Mouse (Mus musculus): ENCODE measurements around the gene Pex13.
A peak's percentile ranks its signal among the peaks of the same experiment; 100 is the strongest.

Gene Pex13

DNA sequence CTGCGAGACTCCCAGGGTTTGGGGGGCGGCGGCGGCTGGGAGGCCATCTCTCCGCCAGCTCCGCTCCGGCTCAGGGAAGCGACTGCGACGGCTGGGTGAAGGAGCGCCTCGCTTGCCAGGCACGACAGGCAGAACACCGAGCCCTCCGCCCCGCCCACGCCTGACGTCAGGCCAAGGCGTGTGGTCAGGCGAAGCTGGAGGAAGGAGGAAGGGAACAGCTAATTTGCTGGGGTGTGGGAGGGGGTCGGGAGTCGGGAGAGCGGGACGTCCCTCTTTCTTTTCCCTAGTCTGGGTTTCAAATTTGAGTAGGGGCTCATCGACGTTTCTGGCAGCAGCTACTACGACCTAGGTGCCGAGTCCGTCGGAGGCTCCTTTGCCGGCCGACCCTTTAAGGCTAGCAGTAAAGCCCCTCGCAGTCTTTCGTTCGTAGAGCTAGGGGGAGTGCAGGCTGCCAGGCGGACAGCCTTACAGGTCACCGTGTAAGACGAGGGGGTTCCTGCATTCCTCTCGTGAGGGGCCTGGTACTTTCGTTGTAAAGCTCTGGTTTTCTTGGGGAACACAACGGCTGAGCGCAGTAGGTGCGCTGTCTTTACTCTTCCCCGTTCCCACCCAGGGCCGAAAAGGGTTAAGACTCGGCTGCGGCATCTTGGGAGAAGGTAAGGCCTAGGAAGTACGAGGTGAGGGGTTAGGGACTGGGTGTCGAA lies at the start of gene Pex13:
Gene Pex13 (minus strand): TSS at position 162 of the 704 bp plus-strand sequence.
- peak; percentile 94 to 97 for DNase-seq

DNA sequence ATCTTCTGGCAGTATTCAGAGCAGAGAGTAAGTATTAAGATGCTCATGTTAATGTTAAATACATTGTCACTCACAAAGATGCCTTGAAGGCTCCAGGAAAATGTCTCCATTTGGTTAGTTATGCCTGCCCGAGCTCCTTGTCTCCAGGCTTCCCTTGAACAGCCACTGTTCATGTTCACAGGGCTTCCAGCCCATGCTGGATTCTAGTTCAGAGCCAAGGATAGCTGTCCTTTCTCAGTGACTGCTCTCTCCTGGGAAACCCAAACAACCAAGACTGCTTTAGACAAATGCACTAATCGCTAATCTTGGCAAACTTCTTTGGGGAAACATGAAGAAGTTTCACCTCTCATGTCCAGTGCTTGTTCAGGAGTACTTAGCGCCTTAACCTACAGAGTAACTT lies 46.5 kb upstream of the Pex13 start:
- no peak for DNase-seq

DNA sequence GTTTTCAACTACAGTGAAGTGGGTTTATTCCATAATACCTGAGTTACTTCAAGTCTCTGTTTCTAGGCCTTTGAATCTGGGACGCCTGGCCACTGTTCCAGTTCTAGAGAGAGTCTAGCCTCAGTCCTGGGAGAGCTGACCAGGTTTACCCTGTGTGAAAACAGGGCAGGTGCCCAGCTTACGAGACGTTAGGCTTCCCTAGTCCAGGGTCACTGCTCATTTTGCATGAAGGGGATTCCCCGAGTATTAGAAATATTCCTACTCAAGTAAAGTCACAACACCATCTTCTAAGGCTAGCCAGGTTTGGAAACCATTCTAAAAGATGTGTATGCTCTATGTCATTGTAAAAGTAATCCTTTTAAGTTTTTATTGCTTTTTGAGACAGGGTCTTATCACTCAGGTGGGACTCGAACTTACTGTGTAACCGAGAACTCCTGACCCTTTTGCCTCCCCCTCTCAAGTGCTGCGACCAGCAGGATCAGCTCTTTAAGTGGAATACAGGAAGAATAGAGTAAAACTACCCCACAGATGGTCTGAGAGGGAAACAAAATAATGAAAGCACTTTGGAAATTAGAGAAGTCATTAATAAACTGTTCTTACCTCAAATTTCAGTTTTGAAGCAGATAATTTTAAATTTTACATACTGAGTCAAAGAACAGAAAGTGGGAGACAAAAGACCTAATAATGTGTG lies 39.0 kb upstream of the Pex13 start:
- no peak for DNase-seq

DNA sequence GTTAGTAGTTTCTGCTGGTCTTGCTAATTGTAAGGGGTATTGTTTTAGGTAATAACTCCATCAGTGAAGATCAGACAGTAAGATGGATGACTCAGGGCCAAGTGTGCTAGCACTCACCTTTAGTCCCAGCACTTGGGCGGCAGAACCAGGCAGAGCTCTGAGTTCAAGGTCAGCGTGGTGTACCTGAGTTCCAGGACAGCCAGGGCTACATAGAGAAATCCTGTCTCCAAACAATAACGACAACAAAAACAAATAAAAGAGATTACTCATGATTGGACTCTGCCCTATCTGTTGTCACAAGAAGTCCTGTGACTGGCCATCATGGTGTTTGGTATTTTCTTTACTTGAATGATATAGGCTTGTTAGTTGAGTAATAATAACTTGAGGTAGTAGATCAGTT lies 36.1 kb upstream of the Pex13 start:
- no peak for DNase-seq

DNA sequence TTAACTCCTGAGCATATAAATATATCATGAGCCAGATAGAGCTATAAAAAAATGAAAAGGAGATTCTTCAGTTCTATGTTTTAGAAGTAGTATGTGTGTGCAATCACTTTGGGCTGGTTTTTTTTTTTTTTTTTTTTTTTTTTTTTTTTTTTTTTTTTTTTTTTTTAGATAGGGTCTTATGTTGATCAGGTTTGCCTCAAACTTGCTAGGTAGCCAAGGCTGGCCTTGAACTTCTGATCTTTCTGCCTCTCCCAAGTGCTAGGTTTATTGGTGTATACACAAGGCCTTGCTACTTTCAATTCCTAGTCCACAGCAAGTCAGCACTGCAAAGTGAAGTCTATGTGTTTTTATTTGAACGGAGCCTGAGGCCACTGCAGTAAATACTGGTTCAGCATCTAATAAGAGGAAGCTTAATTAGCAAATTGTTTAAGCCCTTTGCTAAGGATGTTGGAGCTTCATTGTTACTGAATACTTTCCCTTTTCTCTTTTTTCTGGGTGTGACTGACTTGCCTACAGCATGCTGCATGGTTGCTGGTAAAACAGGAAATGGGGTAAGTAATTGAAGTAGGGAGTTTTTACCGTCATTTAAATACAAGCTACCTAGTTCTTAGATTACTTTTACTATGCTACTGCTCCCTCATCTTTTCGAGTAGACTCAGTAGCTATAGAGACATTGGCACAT lies 33.8 kb upstream of the Pex13 start:
- no peak for DNase-seq

DNA sequence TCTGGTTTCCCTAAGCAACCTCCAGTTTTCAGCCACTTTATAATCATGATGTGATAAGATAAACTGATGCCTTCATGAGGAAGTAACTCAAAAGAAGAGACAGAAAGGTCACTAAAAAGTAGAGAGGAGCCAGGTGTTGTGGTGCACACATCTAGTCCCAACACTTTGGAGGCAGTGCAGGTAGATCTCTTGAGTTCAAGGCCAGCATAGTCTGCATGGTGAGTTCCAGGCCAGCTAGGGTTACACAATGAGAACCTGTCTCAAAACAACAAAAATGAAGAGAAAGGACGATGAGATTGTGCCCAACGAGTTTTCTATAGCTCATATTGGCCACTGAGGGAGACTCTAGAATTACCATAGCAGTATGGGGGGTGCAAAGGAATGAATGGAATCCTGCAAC lies 32.8 kb upstream of the Pex13 start:
- DNase-seq, result no peak

DNA sequence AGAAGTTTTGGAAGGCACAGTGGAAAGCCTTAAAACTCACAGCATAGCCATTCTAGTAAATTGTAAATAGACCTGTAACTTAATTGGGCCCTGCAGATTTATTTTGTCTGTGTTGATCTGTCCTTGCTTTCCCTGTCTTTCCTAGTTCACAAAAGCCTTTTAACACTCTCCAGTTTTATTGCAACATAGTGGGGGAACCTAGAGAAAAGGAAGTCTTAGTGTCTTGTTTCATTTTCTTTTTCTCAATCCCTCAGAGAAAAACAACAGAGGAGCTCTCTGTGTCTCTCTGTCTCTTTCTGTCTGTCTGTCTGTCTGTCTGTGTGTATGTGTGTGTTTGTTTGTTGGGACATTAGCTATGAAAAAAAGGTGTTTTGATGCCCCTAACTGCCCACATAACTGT lies 30.1 kb upstream of the Pex13 start:
- DNase-seq, result no peak

DNA sequence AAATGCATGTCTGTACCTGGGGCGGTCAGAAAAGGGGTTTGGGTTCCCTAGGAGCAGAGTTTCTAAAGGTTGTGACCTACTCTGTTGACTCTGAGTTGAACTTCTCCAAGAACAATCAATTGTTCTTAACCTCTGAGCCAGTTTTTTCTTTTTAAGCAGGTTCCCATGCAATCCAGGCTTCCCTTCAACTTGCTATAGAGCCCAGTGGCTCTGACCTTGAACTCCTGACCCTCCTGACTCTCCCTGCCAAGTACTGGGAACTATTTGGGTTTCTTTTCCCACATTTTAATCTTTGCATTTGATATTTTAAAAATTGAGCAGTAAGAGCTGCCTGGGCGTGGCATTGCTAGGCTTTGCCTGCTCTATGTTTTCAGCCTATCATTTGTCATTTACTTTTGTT lies 27.5 kb upstream of the Pex13 start:
- DNase-seq, result no peak

DNA sequence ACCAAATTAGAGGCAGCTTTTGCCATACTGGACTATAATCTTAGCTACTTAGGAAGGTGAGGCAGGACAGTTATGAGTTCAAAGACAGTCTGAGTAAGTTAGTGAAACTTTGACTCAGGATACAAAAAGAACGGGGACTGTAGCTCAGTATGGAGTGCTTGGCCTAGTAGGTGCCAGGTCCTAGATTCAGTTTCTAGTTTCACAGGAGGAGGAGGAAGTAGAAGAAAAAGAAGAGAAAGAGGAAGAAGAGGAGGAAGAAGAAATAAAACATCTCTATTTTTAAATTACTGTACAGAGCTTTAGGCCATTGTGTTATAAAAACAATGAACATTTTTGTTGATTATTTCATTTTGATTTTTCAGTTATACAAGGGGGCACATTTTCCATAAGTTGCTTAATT lies 22.3 kb upstream of the Pex13 start:
- no peak for DNase-seq

DNA sequence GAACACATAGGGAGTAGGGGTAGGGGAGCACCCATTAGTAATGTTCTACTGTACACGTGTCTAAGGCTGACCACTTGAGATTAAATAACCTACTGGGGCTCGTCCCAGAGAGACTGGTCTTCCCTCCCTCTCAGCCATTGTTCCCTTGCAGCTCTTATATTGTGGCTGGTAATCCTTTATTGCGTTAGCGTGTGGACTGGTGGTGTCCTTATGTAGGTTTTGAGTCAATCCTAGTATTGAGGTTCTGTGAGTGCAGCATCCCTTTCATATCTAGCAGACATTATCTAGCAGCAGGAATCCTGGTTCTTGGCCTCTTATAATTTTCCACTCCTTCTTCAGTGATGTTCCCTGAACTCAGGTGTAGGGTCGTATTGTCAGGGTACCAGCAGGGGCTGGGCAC lies 20.9 kb upstream of the Pex13 start:
- no peak for DNase-seq

DNA sequence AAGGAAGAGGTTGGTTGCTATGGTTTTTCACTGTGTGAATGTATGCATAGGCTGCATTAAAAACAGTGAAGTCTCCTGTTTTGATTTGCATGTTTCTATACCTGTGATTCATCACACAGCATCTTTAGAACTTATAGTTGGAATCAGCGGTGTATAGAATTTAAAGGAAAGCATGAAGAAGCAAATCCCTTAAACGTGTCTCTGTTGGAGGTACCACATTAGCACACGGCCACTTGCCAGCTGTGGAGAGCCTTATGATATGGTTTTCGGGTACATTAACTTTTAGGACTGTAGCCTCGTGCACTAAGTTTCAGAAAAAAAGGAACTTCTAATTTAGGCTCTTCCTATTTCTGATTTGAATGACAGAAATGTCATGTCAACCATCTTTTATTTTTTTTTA lies 16.8 kb upstream of the Pex13 start:
- no peak for DNase-seq

DNA sequence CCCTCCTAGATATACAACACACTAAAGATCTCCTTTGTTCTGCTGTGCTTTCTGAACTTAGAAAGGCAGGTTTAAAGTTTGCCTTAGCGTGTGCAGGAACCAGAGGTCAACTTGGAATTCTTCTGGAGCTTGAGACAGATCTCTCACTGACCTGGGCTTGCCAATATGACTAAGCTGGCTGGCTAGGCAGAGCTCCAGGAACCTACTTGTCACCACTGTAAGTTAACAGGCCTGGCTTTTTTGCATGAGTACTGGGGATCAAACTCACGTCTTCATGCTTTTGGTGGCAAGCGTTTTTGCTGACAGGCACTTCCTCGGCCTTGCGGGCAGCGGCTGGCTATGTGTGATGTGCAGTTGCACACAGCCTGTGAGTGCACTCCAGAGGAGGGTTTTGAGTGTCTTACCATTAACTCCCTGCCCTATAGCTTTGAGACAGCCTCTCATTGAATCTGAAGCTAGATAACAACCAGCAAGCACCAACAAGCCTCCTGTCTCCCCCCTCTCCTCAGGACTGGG lies 14.7 kb upstream of the Pex13 start:
- no peak for DNase-seq

DNA sequence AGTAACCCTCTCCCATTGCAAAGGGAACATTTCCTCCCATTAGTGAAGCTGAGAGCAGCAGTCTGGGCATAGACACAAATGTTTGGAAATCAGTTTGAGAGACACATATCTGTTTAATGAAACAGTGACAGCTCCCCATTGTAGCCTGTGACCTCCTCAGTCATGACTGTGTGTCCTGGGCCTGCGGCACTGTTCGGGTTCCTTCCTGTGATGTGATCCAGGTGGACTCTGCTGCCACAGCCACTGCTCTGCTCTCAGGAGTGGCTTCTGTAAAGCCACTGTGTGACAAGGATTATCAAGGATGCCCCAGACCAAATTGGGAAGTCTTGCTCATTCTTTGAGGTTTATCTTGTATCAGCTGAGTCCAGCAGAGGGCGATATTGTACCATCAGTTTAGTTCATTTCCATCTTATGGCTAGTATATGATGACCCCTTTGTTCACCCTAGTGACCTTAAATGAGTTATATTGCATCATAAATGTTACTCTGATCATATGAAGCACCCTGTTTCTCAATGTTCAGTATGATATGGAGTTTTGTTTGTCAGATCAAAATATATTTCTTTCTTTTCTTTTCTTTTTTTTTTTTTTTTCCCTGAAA lies 13.4 kb upstream of the Pex13 start:
- DNase-seq, result peak in 1 of 2 experiments; percentile 71

DNA sequence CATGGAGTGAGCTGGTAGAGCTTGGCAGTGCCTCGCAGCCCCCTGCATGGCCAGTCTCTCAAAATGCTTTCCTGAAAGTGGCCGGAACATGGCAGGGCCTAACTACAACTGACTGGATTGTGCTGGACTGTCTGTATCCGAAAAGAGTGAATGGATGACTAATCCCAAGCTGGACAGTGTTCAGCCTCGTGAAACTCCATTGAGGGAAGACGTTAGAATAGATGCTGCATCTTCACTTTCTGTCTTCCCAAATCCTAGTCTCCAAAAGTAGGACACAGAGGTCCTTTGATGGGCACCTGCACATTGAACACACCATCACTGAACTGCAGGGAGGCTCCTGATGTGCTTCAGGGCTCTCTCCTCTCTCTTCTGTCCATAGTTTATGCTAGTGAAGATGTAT lies 10.3 kb upstream of the Pex13 start:
- no peak for DNase-seq

DNA sequence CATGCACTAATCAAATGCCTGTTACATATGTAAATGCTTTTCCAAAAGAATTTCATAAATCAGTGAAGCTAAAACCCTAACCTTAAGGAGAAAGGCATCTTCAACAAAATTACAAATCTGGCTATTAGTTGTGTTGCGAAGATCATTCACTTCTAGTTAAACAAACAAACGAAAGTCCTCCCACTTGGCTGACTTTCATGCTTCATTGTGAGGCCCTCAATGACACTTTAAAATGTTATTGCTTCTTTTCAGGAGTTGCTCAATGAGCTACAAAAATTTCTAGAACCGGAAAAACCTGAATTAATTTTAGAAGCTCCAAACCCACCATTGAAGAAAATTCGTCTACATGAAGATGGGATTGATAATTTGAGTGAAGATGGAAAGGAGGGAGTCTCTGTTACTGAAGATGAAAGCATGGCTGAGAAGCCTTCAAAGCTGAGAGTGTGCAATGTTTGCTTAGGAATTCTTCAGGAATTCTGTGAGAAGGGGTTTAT lies 6.5 kb upstream of the Pex13 start:
- DNase-seq, result no peak

DNA sequence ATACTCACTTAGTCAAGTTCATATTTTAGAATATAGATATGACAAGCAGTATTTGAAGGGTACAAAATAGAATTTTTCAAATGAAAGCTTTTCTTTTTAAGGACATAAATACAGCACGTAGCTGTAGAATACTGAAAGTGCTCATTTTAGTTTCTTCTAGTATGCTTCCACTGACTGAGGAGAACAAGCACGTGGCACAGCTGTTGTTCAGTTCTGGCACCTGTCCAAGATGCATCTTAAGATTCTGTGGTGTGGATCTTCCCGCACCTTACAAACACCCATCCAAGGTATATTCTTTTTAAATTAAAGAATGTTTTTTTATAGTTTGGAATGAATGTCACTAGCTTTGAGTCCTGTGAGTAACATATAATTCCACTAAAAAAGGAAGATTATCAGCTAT lies 1.4 kb upstream of the Pex13 start:
- no peak for DNase-seq

DNA sequence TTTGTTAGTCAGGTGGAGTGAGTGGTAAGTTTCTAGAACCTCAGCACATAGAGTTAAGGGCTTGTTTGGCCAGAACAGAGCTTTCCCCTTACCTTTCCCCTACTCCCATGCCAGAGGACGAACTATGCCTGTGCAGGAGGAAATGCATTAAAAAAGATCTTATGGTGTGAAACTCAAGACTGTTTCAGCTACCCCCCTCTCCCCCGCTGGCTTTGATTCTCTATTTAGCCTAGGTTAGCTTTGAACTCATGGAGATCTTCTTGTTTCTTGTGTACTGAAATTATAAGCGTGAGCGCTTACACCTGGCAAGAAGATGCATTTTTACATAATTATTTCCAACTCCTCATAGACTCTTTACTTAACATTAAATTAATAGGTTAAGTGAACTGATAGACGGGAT lies 767 bp upstream of the Pex13 start:
- no peak for DNase-seq

DNA sequence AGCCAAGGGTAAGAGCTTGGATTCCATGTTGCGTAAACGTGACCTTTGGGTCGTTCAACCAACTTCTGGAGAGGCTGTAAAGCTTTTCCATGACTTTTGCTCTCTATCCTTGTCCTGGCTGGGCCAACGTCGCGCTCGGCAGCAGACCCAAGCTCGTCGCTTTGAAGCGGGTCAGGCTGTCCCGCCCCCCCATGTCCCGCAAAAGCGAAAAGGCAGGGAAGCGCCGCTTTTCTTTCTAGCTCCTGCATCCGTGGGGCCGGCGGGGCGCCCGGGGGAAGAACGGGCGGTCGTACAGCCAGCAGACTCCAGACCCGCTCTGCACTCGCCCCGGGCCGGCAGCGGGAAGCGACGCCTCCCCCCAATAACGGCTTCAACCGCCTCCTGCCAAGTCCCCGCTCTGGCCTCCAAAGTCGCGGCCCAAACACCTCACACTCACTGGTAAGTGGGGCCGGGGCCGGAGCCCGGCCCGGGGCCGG lies 410 bp downstream of the Pex13 start, which contains the start of gene Pus10:
Gene Pus10 (plus strand): TSS at position 364 of the 476 bp plus-strand sequence.
- DNase-seq, result no peak

DNA sequence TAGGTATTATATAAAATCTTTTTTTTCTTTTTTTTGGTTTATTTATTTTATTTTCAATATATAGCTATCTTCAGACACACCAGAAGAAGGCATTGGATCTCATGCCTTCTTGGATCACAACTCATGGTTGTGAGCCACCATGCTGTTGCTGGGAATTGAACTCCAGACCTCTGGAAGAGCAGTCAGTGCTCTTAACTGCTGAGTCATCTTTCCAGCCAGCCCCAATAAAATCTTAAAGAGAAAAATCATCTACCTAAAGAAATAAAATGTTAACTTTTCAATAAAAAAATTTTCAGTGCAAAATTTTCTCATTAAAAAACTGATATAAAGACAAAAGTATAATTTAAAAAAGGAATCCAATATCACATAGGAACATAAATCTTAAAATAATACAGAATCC lies 1.5 kb downstream of the Pex13 start:
- DNase-seq, result no peak

DNA sequence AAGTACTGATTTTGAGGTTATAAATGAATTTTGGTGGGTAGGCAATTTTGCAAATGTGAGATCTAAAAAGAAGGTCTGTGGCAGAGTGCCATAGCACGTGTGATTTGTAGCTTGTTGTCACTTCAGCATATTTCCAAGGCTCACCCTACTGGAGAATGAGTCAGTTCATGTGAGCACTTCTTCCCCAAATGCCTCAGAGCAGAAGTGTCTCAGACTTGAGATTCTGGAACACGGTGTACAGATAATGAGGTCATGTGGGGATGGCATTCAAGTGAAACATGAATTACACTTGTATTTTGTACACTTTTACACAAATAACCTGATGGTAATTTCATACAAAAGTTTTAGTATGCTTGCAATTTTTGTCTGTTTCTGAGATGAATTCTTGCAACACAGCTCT lies 8.0 kb downstream of the Pex13 start:
- no peak for DNase-seq

DNA sequence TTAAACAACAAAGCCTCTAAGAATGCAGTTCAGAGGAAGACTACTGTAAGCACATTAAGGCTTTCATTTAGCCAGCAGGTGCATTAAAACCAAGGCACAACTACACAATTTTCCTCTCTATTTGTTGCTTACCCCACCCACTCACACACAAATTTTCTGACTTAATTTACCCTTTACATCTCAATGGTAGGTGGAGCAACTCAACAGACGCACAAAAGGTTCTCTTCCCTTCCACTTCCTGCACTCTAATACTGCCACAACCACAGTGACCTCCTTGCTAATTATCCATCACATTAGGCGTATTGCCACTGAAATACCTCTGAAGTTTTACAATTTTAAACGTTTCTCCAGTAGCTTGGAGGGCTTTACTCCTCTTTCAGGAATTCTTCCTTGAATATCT lies 12.1 kb downstream of the Pex13 start:
- DNase-seq, result no peak

DNA sequence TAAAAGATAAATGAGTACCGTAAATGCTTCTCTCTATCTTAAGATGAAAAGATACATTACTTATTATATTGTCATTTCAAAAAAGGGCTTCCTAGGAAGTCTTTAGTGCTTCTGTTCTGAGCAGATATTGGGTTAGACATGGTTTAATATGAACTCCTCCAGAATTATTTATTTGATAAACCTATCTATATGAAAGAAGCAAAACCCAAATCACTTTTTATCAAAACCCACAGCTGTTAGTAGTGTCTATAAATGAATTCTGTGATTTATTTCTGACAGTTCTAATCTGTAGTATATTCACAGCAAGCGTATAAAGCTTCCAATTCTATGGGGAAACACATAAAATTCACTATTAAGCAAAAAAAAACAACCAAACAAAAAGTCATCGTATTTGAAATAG lies 17.9 kb downstream of the Pex13 start:
- no peak for DNase-seq

DNA sequence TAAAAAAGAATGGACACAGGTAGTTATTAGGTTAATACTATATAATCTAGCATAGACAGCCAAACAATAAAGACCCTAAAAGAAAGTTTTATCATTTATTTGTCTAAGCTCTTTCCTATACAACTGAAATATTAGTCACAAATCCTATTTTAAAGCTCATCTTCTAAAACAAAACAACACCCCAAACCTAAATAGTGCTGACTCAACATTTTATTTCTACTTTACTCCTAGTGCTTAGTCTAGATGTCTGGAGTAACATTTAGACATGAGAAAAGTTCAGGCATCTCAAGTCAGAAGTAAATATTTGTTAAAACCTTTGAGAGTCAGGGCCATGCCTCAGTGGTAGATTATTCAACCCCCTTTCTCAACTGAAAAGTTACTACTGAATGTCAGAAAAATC lies 18.3 kb downstream of the Pex13 start:
- DNase-seq, result no peak
